Mouse (Mus musculus): Measurements from ENCODE around the gene Kdf1. TPM values are rescaled to one million over a fixed set of nuclear protein-coding genes. Genes with fewer than 3 reads are reported as not detected.

The Kdf1 gene
- polyA plus RNA-seq, 1 experiment from 2014 or later = 0.15 TPM

GRCm38 (mm10) chr4:133486673-133487357, 31.9 kb upstream of the Kdf1 start:
- Histone ChIP-seq H3K4me2 (no peak overlapping the region), H3K27me3 (peaks cover 31% of the 10 kb centered on the region), H3K4me3 (no peak overlapping the region), H3K27ac (replicated peaks) (no peak overlapping the region), H3K36me3 (no peaks in the 10 kb centered on the region), H3K4me1 (replicated peaks) (peaks cover 11% of the 10 kb centered on the region), H3K9me3 (no peaks in the 10 kb centered on the region), H3K9ac (no peak overlapping the region)
- WGBS = 93% methylated on average over 26 of the region's 26 CpGs
- ATAC-seq (ENCODE audit: low read depth) = no peak

- H3K4me2 ChIP-seq = no peak overlapping the region
- 83% methylated on average over 20 of the region's 20 CpGs for WGBS
- ATAC-seq (ENCODE audit: low read depth) = no peak
- no peaks in the 10 kb centered on the region for H3K36me3 ChIP-seq
- H3K4me3 ChIP-seq = no peak overlapping the region
- no peak overlapping the region for H3K9ac ChIP-seq
- peaks cover 11% of the 10 kb centered on the region for H3K4me1 ChIP-seq (replicated peaks)
- H3K27me3 ChIP-seq = peaks cover 21% of the 10 kb centered on the region
- H3K9me3 ChIP-seq = no peaks in the 10 kb centered on the region
- H3K27ac ChIP-seq (replicated peaks) = no peak overlapping the region
These were observed 30.0 kb upstream of the Kdf1 start for GRCm38 (mm10) chr4:133488619-133489392.

- no peak for ATAC-seq (ENCODE audit: low read depth)
- H3K27me3 ChIP-seq = peaks cover 18% of the 10 kb centered on the region
- H3K4me3 ChIP-seq = no peak overlapping the region
These were observed 29.1 kb upstream of the Kdf1 start for GRCm38 (mm10) chr4:133489489-133490245.

GRCm38 (mm10) chr4:133491800-133492199, 27.0 kb upstream of the Kdf1 start:
- no peak overlapping the region for H3K27ac ChIP-seq (replicated peaks)
- peaks cover 33% of the 10 kb centered on the region for H3K27me3 ChIP-seq
- ATAC-seq (ENCODE audit: low read depth) = no peak
- no peak overlapping the region for H3K4me2 ChIP-seq
- H3K4me3 ChIP-seq = no peak overlapping the region
- no peaks in the 10 kb centered on the region for H3K36me3 ChIP-seq
- H3K9me3 ChIP-seq = no peaks in the 10 kb centered on the region
- H3K4me1 ChIP-seq (replicated peaks) = peaks cover 15% of the 10 kb centered on the region
- 34% methylated on average over 10 of the region's 10 CpGs for WGBS
- H3K9ac ChIP-seq = no peak overlapping the region

More at GRCm38 (mm10) chr4:133489489-133490245, 29.1 kb upstream of the Kdf1 start:
- WGBS = 51% methylated on average over 4 of the region's 4 CpGs
- Histone ChIP-seq H3K9ac (no peak overlapping the region), H3K4me1 (replicated peaks) (peaks cover 13% of the 10 kb centered on the region; the same call in 1 of the 2 replicates), H3K36me3 (no peaks in the 10 kb centered on the region), H3K4me2 (no peak overlapping the region), H3K9me3 (no peaks in the 10 kb centered on the region), H3K27ac (replicated peaks) (no peak overlapping the region)

GRCm38 (mm10) chr4:133493895-133494294, 24.9 kb upstream of the Kdf1 start:
- Histone ChIP-seq H3K4me2 (peak overlapping the region; percentile 51), H3K9me3 (no peaks in the 10 kb centered on the region), H3K4me3 (peak overlapping the region; percentile 24), H3K9ac (no peak overlapping the region), H3K36me3 (no peaks in the 10 kb centered on the region), H3K4me1 (replicated peaks) (peaks cover 35% of the 10 kb centered on the region), H3K27ac (replicated peaks) (no peak overlapping the region), H3K27me3 (peaks cover 53% of the 10 kb centered on the region)
- WGBS = 24% methylated on average over 9 of the region's 12 CpGs
- ATAC-seq (ENCODE audit: low read depth) = no peak

- Histone ChIP-seq H3K36me3 (no peaks in the 10 kb centered on the region), H3K4me3 (peak overlapping the region; percentile 24), H3K4me2 (peak overlapping the region; percentile 51), H3K9me3 (no peaks in the 10 kb centered on the region), H3K27ac (replicated peaks) (no peak overlapping the region), H3K27me3 (peaks cover 58% of the 10 kb centered on the region), H3K9ac (no peak overlapping the region), H3K4me1 (replicated peaks) (peaks cover 36% of the 10 kb centered on the region)
- WGBS = 2% methylated on average over 12 of the region's 12 CpGs
- ATAC-seq (ENCODE audit: low read depth) = no peak
These were observed 24.3 kb upstream of the Kdf1 start for GRCm38 (mm10) chr4:133494432-133494831.

- H3K27me3 ChIP-seq = peaks cover 63% of the 10 kb centered on the region
- H3K4me3 ChIP-seq = no peak overlapping the region
- H3K27ac ChIP-seq (replicated peaks) = no peak overlapping the region
- H3K36me3 ChIP-seq = no peaks in the 10 kb centered on the region
- no peak overlapping the region for H3K9ac ChIP-seq
- H3K4me2 ChIP-seq = no peak overlapping the region; the same call in 1 of the 2 replicates
- 65% methylated on average over 4 of the region's 4 CpGs for WGBS
- no peak for ATAC-seq (ENCODE audit: low read depth)
- no peaks in the 10 kb centered on the region for H3K9me3 ChIP-seq
- H3K4me1 ChIP-seq (replicated peaks) = peaks cover 33% of the 10 kb centered on the region
These were observed 23.9 kb upstream of the Kdf1 start for GRCm38 (mm10) chr4:133494867-133495266.

GRCm38 (mm10) chr4:133495711-133496110, 23.1 kb upstream of the Kdf1 start:
- ATAC-seq (ENCODE audit: low read depth) = no peak

GRCm38 (mm10) chr4:133496738-133497445, 21.9 kb upstream of the Kdf1 start:
- H3K9ac ChIP-seq = peak overlapping the region; percentile 78
- 19% methylated on average over 6 of the region's 6 CpGs for WGBS

More at GRCm38 (mm10) chr4:133495711-133496110, 23.1 kb upstream of the Kdf1 start:
- WGBS = 36% methylated on average over 7 of the region's 7 CpGs
- H3K9me3 ChIP-seq = no peaks in the 10 kb centered on the region
- H3K27me3 ChIP-seq = peaks cover 71% of the 10 kb centered on the region
- H3K4me1 ChIP-seq (replicated peaks) = peaks cover 32% of the 10 kb centered on the region
- no peak overlapping the region for H3K27ac ChIP-seq (replicated peaks)
- no peak overlapping the region for H3K9ac ChIP-seq
- H3K36me3 ChIP-seq = no peaks in the 10 kb centered on the region
- H3K4me2 ChIP-seq = no peak overlapping the region
- no peak overlapping the region for H3K4me3 ChIP-seq

GRCm38 (mm10) chr4:133497461-133498159, 21.2 kb upstream of the Kdf1 start:
- Histone ChIP-seq H3K27ac (replicated peaks) (no peak overlapping the region), H3K36me3 (no peaks in the 10 kb centered on the region)
- under 1% methylated on average over 69 of the region's 70 CpGs for WGBS

More at GRCm38 (mm10) chr4:133496738-133497445, 21.9 kb upstream of the Kdf1 start:
- H3K27ac ChIP-seq (replicated peaks) = no peak overlapping the region
- peak overlapping the region; percentile 98 for H3K4me2 ChIP-seq
- no peak for ATAC-seq (ENCODE audit: low read depth)
- peak overlapping the region; percentile 63 for H3K4me3 ChIP-seq
- peaks cover 83% of the 10 kb centered on the region for H3K27me3 ChIP-seq
- no peaks in the 10 kb centered on the region for H3K36me3 ChIP-seq
- H3K9me3 ChIP-seq = no peaks in the 10 kb centered on the region
- peaks cover 32% of the 10 kb centered on the region for H3K4me1 ChIP-seq (replicated peaks)

GRCm38 (mm10) chr4:133498160-133498724, 20.5 kb upstream of the Kdf1 start, which contains the start of gene Trnp1:
Gene Trnp1 (minus strand): TSS chr4:133498550.
- no peak within 1 kb of the TSS for H3K27ac ChIP-seq (replicated peaks)
- peak within 1 kb of the TSS; percentile 63 for H3K4me3 ChIP-seq
- H3K4me2 ChIP-seq = peak within 1 kb of the TSS; percentile 98
- ATAC-seq (ENCODE audit: low read depth) = peak; percentile 93
- peaks cover 94% of the 10 kb centered on the region for H3K27me3 ChIP-seq
- H3K4me1 ChIP-seq (replicated peaks) = peaks cover 32% of the 10 kb centered on the region
- H3K9me3 ChIP-seq = no peaks in the 10 kb centered on the region
- peak within 1 kb of the TSS; percentile 78 for H3K9ac ChIP-seq
- no peaks in the 10 kb centered on the region for H3K36me3 ChIP-seq
- WGBS = under 1% methylated on average over 52 of the region's 53 CpGs

More at GRCm38 (mm10) chr4:133497461-133498159, 21.2 kb upstream of the Kdf1 start:
- Histone ChIP-seq H3K4me2 (peak overlapping the region; percentile 98), H3K9ac (peak overlapping the region; percentile 78), H3K27me3 (peaks cover 90% of the 10 kb centered on the region), H3K9me3 (no peaks in the 10 kb centered on the region), H3K4me1 (replicated peaks) (peaks cover 32% of the 10 kb centered on the region), H3K4me3 (peak overlapping the region; percentile 63)
- ATAC-seq (ENCODE audit: low read depth) = peak; percentile 60
